Mouse (Mus musculus) adrenal gland, postnatal 0 days (tissue): ENCODE data around the gene Tex13c2. TPM values are rescaled to one million over a fixed set of nuclear protein-coding genes. Genes with fewer than 3 reads are reported as not detected.

ENCODE experiments used
- polyA plus RNA-seq: library from polyadenylated mRNA; unstranded; fragments of >200 nt; fragmentation: Nextera tagmentation; extraction: Ambion mirVana; gene quantifications from 2 replicates; pipeline ENCODE4 v1.2.1, GENCODE M21; 2015

Gene Tex13c2
- polyA plus RNA-seq = not detected in 2 replicates

GRCm38 (mm10) chrX:42489446-42489845 is at the start of gene Tex13c2:
Tex13c2 (plus strand) TSS chrX:42489691.

DNA sequence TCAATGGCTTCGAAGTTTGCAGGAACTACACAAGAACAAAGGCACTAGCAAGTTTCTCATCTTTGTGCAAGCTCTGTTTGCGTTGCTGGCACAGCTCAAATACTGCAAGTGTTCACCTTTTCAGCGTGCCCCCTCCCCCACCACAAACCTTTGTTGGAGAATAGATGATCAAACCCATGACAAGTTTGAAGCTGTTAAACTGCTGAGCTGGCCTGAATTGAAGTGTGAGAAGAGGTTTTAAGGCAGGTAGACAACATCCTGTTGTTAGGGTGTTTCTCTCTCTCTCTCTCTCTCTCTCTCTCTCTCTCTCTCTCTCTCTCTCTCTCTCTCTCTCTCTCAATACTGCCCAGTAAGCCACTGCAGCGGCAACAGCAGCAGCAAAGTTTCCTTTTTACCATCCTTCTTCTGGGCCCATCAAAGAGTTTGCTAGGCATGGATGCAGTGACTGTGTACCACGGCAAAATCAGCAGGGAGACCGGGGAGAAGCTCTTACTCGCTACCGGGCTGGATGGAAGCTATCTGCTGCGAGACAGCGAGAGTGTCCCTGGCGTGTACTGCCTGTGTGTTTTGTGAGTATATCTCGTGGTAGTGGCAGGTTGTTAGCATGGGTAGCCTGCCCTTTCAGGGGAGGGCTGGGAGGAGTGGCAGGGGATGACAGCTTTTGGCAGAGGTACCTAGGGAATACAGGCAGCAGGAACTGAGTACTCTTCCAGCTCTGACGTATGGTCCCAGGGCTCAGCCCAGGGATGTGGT is 13.0 kb downstream of the Tex13c2 start, which contains the start of gene Sh2d1a:
Gene Sh2d1a, plus strand, starts transcription at position 163 of the 753 bp plus-strand sequence.

Other genes with a start within 250 kb of the Tex13c2 start
- gene Sh2d1a, start 12.8 kb downstream of the Tex13c2 start, polyA plus RNA-seq = 0.15 and 0.44 TPM in 2 replicates